Mouse (Mus musculus): ENCODE data around the gene E130218I03Rik.

E130218I03Rik gene

DNA sequence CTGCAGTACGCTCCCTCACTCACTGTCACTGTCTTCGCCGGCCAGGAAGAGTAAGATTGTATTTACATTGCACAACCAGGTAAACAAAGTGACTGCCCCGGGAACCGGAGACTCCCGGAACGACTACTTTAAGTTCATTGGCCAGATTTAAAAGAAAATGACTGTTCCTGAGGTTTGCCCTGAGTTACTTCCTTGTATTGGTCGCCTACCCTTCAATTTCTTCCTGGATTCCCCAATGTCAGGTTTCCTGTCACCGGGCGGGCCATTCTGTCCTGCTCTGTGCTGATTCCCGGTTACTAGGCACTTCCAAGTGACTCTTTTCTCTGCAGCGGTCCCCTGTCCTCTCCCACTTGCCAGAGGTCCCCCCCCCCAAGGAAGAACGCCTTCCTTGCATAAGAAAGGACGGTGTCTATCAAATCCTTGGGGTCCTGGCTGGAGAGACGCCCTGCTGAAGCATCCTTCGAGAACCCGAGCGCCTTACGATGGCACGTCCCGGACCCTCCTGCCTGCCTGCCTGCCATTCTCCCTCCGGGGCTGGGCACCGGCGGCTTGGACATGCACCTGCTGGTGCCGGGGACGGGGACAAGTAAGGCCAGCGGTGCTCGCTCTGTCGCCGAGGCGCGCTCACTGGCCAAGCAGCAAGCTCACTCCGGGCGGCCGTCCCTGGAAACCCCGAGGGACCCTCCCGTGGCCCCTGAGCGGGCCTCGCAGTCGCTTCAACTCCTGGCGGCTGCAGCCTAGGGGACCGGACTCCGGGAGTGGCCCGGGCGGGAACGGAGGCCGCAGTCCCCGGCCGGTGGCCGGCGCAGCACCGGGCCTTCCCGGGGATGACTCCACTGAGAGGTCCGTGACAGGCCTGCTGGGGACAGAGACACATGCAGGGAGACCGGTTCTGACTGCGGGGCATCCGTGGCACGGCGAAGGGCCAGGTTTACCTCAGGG is 43.0 kb downstream of the E130218I03Rik start:
- no peak for DNase-seq (ENCODE audit: low read depth, low spot score)

DNA sequence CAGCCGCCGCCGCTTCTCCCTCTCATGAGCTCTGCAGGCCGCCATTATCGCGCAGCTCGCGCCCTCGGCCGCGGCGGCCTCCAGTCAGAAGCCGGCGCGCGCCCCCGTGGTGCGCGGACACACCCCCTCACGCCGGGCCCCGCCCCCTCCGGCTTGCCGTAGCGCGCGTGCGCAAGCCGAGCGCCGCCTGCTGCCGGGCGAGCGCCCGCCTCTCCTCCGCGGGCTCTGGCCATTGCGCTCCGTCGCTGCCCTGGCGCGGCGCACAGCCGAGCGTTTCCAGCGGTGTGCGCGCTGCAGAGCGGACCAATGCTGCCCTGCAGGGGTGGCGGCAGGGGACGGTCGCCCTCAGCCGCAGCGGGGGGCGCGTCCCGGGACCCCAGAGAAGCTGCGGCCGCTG is 43.7 kb downstream of the E130218I03Rik start:
- peak; percentile 83 for DNase-seq (ENCODE audit: low read depth, low spot score)

DNA sequence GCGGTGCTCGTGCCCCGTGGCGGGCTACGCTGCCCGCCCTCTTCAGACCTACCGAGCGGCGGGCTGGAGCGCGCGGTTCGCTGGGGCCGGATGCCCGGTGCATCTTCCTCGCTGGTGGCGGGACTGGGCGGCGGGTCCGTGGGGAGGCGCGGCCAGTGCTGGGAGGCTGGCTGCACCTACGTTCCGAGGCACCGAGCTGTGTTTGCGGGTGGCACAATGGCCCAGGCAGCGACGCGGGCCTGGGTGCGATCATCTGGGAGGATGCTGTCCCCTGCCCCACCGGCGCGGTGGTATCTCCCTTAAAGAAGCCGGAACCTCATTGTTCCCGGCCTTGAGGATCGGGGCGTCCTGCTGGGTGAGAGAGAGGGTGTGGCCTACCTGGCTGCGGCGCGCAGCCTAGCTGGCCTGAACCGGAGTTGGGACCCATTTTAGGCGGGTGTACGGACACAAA is 44.1 kb downstream of the E130218I03Rik start, which contains the start of gene Pdik1l:
TSS of gene Pdik1l (minus strand) at position 321 of the 451 bp plus-strand sequence.
- DNase-seq (ENCODE audit: low read depth, low spot score): peak; percentile 60

DNA sequence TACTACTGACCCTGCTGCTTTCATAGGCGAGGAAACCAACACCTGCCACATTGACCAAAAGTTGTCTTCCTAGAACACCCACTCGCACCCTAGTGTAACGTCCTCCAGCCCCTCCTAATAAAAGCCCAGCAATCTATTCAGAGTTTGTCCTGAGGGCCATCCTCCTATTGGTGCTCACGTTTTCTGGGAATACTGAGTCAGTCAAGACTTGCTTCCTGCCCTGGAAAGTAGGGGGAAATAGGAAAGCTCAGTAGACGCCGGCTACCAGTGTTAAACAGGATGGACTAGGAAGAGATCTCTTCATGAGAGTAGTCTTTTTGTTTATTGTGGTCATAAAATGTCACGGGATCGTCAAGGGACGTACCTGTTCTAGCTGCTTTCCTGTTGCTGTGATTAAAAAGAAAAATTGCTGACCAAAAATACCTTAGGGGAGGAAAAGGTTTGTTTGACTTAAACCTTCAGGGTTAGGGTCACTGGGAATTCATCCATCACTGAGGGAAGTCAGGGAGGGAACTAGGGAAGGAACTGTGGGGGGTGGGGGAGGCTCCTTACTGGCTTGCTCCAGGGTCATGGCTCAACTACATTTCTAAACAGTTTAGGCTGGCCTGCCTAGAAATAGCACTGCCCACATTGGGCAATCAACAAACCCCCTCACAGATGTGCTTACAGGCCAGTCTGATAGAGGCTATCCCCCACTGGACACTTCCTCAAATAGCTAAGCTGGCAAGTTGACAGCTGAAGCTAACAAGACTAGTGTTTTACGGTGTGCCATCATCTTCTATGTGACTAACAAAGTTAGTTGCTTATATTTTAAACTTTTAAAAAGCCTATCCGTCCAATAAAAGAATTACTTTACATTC is 45.2 kb downstream of the E130218I03Rik start:
- no peak for DNase-seq (ENCODE audit: low read depth, low spot score)

DNA sequence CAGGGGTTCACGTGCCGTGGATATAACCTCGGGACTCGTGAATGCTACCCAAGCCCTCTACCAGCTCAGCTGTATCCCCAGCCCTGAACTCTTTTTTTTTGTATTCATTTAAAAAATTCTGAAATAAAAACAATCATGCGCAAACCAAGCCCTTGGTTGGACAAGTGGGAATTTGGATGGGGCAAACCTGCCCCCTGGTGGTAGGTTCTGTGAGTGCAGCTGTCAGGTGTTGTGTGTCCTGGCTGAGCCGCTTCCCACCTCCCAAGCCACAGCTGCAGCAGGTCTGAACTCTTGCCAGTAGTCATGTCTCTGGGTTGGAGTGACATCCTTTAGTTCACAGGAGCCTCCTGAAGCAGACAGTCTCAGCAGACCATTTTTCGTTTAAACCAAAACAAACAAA is 48.6 kb downstream of the E130218I03Rik start:
- peak; percentile 66 for DNase-seq (ENCODE audit: low read depth, low spot score)

DNA sequence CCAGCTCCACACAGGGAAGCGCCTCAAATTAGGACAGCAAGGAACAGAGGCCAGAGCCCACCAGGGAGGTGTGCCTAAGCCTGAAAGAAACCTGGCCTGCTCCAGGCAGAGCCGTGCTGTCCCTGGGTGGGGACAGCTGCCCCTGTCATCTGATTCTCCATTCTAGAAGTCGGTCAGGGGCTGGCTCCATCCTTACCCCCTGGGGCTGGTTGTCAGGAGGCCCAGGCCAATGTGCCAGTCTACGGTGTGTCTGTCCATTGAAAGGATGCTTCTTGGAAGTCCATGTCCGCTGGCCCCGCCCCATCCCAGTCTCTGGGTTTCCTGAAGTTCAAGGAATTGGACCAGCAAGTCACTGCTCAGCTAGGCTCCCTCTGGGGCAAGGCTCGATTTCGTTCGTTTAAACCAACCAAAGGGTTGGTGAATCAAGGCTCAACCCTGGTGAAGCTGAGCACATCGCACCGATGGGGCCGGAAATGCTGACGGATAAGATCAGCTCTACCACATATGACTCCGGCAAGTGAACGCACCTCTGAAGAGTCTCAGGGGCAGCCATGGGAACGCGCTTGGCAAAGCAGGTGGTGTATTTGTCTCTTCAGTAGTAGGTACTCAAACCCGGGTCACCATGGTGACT is 49.7 kb downstream of the E130218I03Rik start:
- DNase-seq (ENCODE audit: low read depth, low spot score): no peak

DNA sequence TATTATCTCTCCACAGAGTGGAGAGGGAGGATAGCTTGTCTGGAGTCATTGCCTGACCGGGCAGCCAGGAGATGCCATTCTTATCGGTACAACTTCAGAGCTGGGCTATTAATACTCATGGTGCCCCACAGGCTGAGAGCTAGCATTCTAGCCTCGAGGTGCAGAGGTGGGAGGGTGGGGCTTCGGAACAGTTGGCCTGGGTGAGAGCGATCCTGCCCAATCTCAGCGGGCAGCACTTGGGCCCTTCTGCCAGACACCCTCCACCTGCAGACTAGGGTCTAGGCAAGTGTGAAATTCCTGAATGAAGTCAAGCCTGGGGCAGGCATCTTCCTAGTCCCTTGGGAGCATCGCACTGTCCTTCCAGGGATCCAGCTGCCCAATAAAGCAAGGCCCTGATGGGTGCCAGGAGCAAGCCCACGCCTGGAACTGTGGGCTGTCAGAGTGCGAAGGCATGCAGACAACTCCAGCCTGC is 50.3 kb downstream of the E130218I03Rik start:
- DNase-seq (ENCODE audit: low read depth, low spot score): no peak
